In the genomic region with DNA sequence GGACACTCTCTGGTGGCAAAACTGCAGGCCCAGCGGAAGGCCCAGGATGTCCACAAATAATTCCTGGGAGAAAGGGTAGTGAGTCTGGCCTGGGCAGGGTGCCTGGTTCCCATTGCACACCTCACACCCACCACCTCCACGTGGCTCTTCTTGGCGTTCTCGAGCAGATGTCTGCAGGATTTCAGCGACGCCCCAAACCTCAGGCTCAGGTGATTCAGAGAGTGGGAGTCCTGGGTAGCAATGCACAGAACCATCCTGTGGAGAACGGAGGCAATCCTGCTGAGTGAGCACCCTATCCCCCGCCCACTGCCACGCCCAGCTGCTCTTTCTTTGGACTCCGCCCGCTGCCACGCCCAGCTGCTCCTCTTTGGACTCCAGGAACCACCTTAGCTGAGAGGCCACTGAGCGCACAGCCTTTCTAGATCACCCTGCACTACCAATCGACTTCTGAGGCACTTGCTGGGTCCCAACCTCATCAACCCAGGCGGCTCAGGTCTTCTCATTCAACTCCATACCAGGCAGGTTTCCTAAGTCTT, we compare ENCODE assay signal across 13 mouse cellular contexts. TPM values are rescaled to one million over a fixed set of nuclear protein-coding genes. Genes with fewer than 3 reads are reported as not detected.
A peak's percentile ranks its signal among the peaks of the same experiment; 100 is the strongest.
DNase-seq lines count a peak whose midpoint lies in the region; ATAC-seq and TF ChIP-seq lines count a peak whose summit lies in the region.
"Had no signal": no experiment of that assay in that cellular context is flagged by ENCODE, and none has a peak within 500 bp of the region (broad histone marks: within the 10 kb centered on the region; RNA-seq: fewer than 3 reads in every experiment).

No protein-coding gene starts in this region.

- H3K27me3 ChIP-seq in thymus, adult 2 months (ENCODE audit: control insufficient read depth, insufficient read depth, low read length), result no peaks in the 10 kb centered on the region
- H3K27me3 ChIP-seq: embryonic facial prominence, embryonic 15.5 days had no signal

- 45% methylated on average over 15 of the region's 15 CpGs for WGBS in lung, adult 2 months
- WGBS in thymus, adult 2 months, result 65% methylated on average over 15 of the region's 15 CpGs

- 0 out of 2 replicates have a peak, but pooled peaks have one; percentile 28 for ATAC-seq in erythroblast, adult 5-6 weeks (replicated peaks; ENCODE audit: low FRiP score, poor library complexity, severe bottlenecking)
- ATAC-seq in megakaryocyte progenitor cell, adult 5-6 weeks (replicated peaks; ENCODE audit: poor library complexity), result peak; percentile 68
- ATAC-seq: activated CD4-positive, CD25-positive, alpha-beta regulatory T cell, adult 4 months had no signal

- peak; percentile 50 for DNase-seq in lung, postnatal 36 days
- DNase-seq in lung, adult 2 months, result no peak
- DNase-seq in MEL-GATA-1-ER (ENCODE audit: extremely low read depth, low read depth), result peak; percentile 32
- DNase-seq in gastrocnemius, postnatal 36 days, result no peak
- DNase-seq in thymus, adult 2 months, result no peak
- no peak for DNase-seq in Muller cell, postnatal 12 days (ENCODE audit: inconsistent ontology term)
- DNase-seq: gastrocnemius, adult 2 months; midbrain, embryonic 14.5 days had no signal

- TF ChIP-seq CTCF in lung, adult 2 months (IDR thresholded peaks at IDR 0.05; ENCODE audit: insufficient read depth, low read length), result no peak
- TF ChIP-seq CTCF in thymus, adult 2 months (IDR thresholded peaks at IDR 0.05; ENCODE audit: borderline replicate concordance, control insufficient read depth, extremely low read depth, insufficient read depth, low read length, poor library complexity), result no peak

- TF ChIP-seq POLR2A in lung, adult 2 months (IDR thresholded peaks at IDR 0.05; ENCODE audit: borderline replicate concordance, extremely low read depth, low read depth, low read length), result no peak
- TF ChIP-seq POLR2A in thymus, adult 2 months (IDR thresholded peaks at IDR 0.05; ENCODE audit: control insufficient read depth, extremely low read depth, insufficient read depth, low read length, poor library complexity), result no peak

- no peaks in the 10 kb centered on the region for H3K36me3 ChIP-seq in thymus, adult 2 months (ENCODE audit: control insufficient read depth, insufficient read depth, low read length)
- H3K36me3 ChIP-seq: embryonic facial prominence, embryonic 15.5 days had no signal

- no peak overlapping the region for H3K4me3 ChIP-seq in lung, adult 2 months (replicated peaks; ENCODE audit: extremely low read depth, low read depth, low read length)
- no peak overlapping the region for H3K4me3 ChIP-seq in thymus, adult 2 months (ENCODE audit: control insufficient read depth, insufficient read depth, low read length)
- H3K4me3 ChIP-seq: embryonic facial prominence, embryonic 15.5 days; gastrocnemius, adult 2 months had no signal

- intact Hi-C loops in gastrocnemius, postnatal 36 days (cut with DNase I), result no loop called here

- peaks cover 5% of the 10 kb centered on the region; the same call in 1 of the 2 replicates for H3K4me1 ChIP-seq in lung, adult 2 months (ENCODE audit: control insufficient read depth, insufficient read depth, low read length)
- no peaks in the 10 kb centered on the region for H3K4me1 ChIP-seq in thymus, adult 2 months (replicated peaks; ENCODE audit: control insufficient read depth, insufficient read depth, low read length)

- no peak overlapping the region for H3K27ac ChIP-seq in thymus, adult 2 months (ENCODE audit: control insufficient read depth, insufficient read depth, low read length)
- H3K27ac ChIP-seq: embryonic facial prominence, embryonic 15.5 days; gastrocnemius, adult 2 months had no signal

RNA-seq across cellular contexts. Expression of gene Azin2, which starts 12.7 kb away (rescaled TPM):
- 46.2 and 49.4 TPM in 2 replicates for polyA plus RNA-seq in lung, adult 2 months (2012; rRNA removed)
- not detected in 2 replicates for total RNA-seq in erythroblast, adult 5-6 weeks (2015; ENCODE audit: low replicate concordance)
- total RNA-seq in erythroblast, adult 5-6 weeks (2017; ENCODE audit: low replicate concordance), result 0.85 TPM in 1 of 2 replicates, not detected in the other
- 0.91 and 1.7 TPM in 2 replicates for total RNA-seq in megakaryocyte progenitor cell, adult 5-6 weeks (2015)
- 2.1 and 2.2 TPM in 2 replicates for total RNA-seq in megakaryocyte progenitor cell, adult 5-6 weeks (2017)
- 1 to 10 TPM; 2.2 to 2.6 TPM for total RNA-seq in gastrocnemius, postnatal 36 days (2021)
- 6.9 and 7.6 TPM in 2 replicates for polyA plus RNA-seq in thymus, adult 2 months (2012; rRNA removed)
- total RNA-seq: neutrophil, adult 5-6 weeks had no signal

RNA-seq across cellular contexts. Expression of gene Ak2, which starts 42.2 kb away (rescaled TPM):
- 22.6 and 24.2 TPM in 2 replicates for polyA plus RNA-seq in lung, adult 2 months (2012; rRNA removed)
- total RNA-seq in erythroblast, adult 5-6 weeks (2015; ENCODE audit: low replicate concordance), result 15.4 and 25.7 TPM in 2 replicates
- total RNA-seq in erythroblast, adult 5-6 weeks (2017; ENCODE audit: low replicate concordance), result 28.7 and 31.4 TPM in 2 replicates
- 97.7 and 107 TPM in 2 replicates for total RNA-seq in megakaryocyte progenitor cell, adult 5-6 weeks (2015)
- total RNA-seq in megakaryocyte progenitor cell, adult 5-6 weeks (2017), result 165 and 176 TPM in 2 replicates
- total RNA-seq in gastrocnemius, postnatal 36 days (2021), result 10 to 100 TPM; 28.1 to 34.1 TPM
- polyA plus RNA-seq in thymus, adult 2 months (2012; rRNA removed), result 60.0 and 60.1 TPM in 2 replicates

Comparison
In these comparisons a context has a peak if more than half of its experiments do, and no peak if none do; other contexts are left out.
1. DNase-seq: peak in lung, postnatal 36 days (single experiment) and MEL-GATA-1-ER (single experiment); none in lung, adult 2 months (single experiment), gastrocnemius, postnatal 36 days (0 of 2), thymus, adult 2 months (single experiment) and Muller cell, postnatal 12 days (single experiment).